Mouse (Mus musculus) B cell, adult 2 months (primary cell): ENCODE results near the gene Ninj2.
"Not testable (repeated sequence)": the region's sequence is repeated elsewhere in the genome, so short reads cannot be mapped to it uniquely, and the experiment has no call there.

Source experiments
- DNase-seq, 2 experiments: peaks; one replicate each; pipeline ENCODE4 v3.0.0; 2022

Gene Ninj2

GRCm38 (mm10) chr6:120093100-120093499, at the start of gene Ninj2:
Gene Ninj2 (plus strand): TSS chr6:120093350.
- DNase-seq, result no peak

GRCm38 (mm10) chr6:120045406-120045805, 47.7 kb upstream of the Ninj2 start:
- DNase-seq, result no peak

GRCm38 (mm10) chr6:120047705-120048292, 45.4 kb upstream of the Ninj2 start:
- no peak for DNase-seq

- DNase-seq, result no peak
Measured at GRCm38 (mm10) chr6:120054412-120054811, 38.7 kb upstream of the Ninj2 start.

- DNase-seq, result peak; percentile 23 to 42
Measured at GRCm38 (mm10) chr6:120055666-120056540, 37.2 kb upstream of the Ninj2 start.

- DNase-seq, result no peak
Measured at GRCm38 (mm10) chr6:120062934-120063333, 30.2 kb upstream of the Ninj2 start.

- DNase-seq, result no peak
Measured at GRCm38 (mm10) chr6:120064627-120065026, 28.5 kb upstream of the Ninj2 start.

GRCm38 (mm10) chr6:120065552-120066177, 27.5 kb upstream of the Ninj2 start:
- no peak for DNase-seq

GRCm38 (mm10) chr6:120069546-120069945, 23.6 kb upstream of the Ninj2 start:
- DNase-seq, result no peak

GRCm38 (mm10) chr6:120072630-120073029, 20.5 kb upstream of the Ninj2 start:
- no peak for DNase-seq

- no peak for DNase-seq
Measured at GRCm38 (mm10) chr6:120076619-120077450, 16.3 kb upstream of the Ninj2 start.

GRCm38 (mm10) chr6:120079547-120079946, 13.6 kb upstream of the Ninj2 start:
- DNase-seq, result no peak

- DNase-seq, result no peak
Measured at GRCm38 (mm10) chr6:120081516-120081915, 11.6 kb upstream of the Ninj2 start.

- DNase-seq, result peak; percentile 59 to 61
Measured at GRCm38 (mm10) chr6:120082251-120082950, 10.7 kb upstream of the Ninj2 start.

- peak; percentile 69 to 77 for DNase-seq
Measured at GRCm38 (mm10) chr6:120082951-120083411, 10.2 kb upstream of the Ninj2 start.

GRCm38 (mm10) chr6:120083442-120083841, 9.7 kb upstream of the Ninj2 start:
- peak; percentile 64 to 67 for DNase-seq

GRCm38 (mm10) chr6:120084983-120085382, 8.2 kb upstream of the Ninj2 start:
- DNase-seq, result no peak

- no peak for DNase-seq
Measured at GRCm38 (mm10) chr6:120085832-120086231, 7.3 kb upstream of the Ninj2 start.

- not testable (repeated sequence) for DNase-seq
Measured at GRCm38 (mm10) chr6:120087041-120087440, 6.1 kb upstream of the Ninj2 start.

- DNase-seq, result no peak
Measured at GRCm38 (mm10) chr6:120090712-120091248, 2.4 kb upstream of the Ninj2 start.

- DNase-seq, result no peak
Measured at GRCm38 (mm10) chr6:120091956-120092355, 1.2 kb upstream of the Ninj2 start.
